Mouse (Mus musculus) heart, embryonic 16.5 days (tissue): ENCODE measurements around the gene Ccdc51. TPM values are rescaled to one million over a fixed set of nuclear protein-coding genes. Genes with fewer than 3 reads are reported as not detected.

Experiments
- ATAC-seq: fragments of 200-750 bp; cut with Nextera tagmentation; replicated peaks from 2 replicates; pipeline ENCODE4 v1.8.0; 2017; ENCODE audit warnings: moderate number of reproducible peaks; ENCODE audit not compliant: insufficient read depth, low FRiP score; ENCODE audit errors: extremely low read depth
- H3K27ac ChIP-seq: fragments of 300-500 bp; sonication (generic); 2 replicates; pipeline ENCODE4 v1.5.1; 2014; ENCODE audit warnings: mild to moderate bottlenecking, low read length, control low read depth, moderate library complexity
- H3K27me3 ChIP-seq: fragments of 300-500 bp; sonication (generic); 2 replicates; pipeline ENCODE4 v1.6.1; 2014; ENCODE audit warnings: low read length, mixed read lengths; ENCODE audit not compliant: control insufficient read depth, insufficient read depth
- H3K36me3 ChIP-seq: fragments of 300-500 bp; sonication (generic); 2 replicates; pipeline ENCODE4 v1.6.1; 2014; ENCODE audit not compliant: control insufficient read depth, insufficient read depth
- H3K4me1 ChIP-seq: fragments of 300-500 bp; sonication (generic); 2 replicates; pipeline ENCODE4 v1.6.1; 2014; ENCODE audit warnings: low read length, mixed read lengths; ENCODE audit not compliant: control insufficient read depth, insufficient read depth
- H3K4me2 ChIP-seq: fragments of 300-500 bp; sonication (generic); 2 replicates; pipeline ENCODE4 v1.6.1; 2014; ENCODE audit warnings: low read depth, mild to moderate bottlenecking, control low read depth, low read length
- H3K4me3 ChIP-seq: fragments of 300-500 bp; sonication (generic); 2 replicates; pipeline ENCODE4 v1.5.1; 2014; ENCODE audit warnings: mild to moderate bottlenecking, control low read depth, low read length
- H3K9ac ChIP-seq: fragments of 300-500 bp; sonication (generic); 2 replicates; pipeline ENCODE4 v1.6.1; 2014; ENCODE audit warnings: low read length, control low read depth
- H3K9me3 ChIP-seq: fragments of 300-500 bp; sonication (generic); replicated peaks from 2 replicates; pipeline ENCODE4 v1.6.1; 2016; ENCODE audit warnings: low read length; ENCODE audit not compliant: control insufficient read depth
- WGBS: fragments of 180-500 bp; shearing (Covaris S2); extraction: QIAGEN DNeasy Blood & Tissue Kit; methylation state at CpG from one replicate; pipeline ENCODE4 v1.1.7; 2014; 5-methylcytosine and 5-hydroxymethylcytosine counted together
- polyA plus RNA-seq: library from polyadenylated mRNA; unstranded; fragments of >200 nt; fragmentation: Nextera tagmentation; extraction: Ambion mirVana; gene quantifications from 2 replicates; pipeline ENCODE4 v1.2.1, GENCODE M21; 2015

Ccdc51 gene
- polyA plus RNA-seq, 1 experiment from 2014 or later: 15.9 TPM

- Histone ChIP-seq H3K9me3 (no peaks in the 10 kb centered on the region), H3K9ac (no peak overlapping the region), H3K4me1 (0 out of 2 replicates have a peak, but pooled peaks cover 3% of the 10 kb centered on the region), H3K4me3 (no peak overlapping the region), H3K36me3 (peaks cover 7% of the 10 kb centered on the region; the same call in 1 of the 2 replicates), H3K27me3 (no peaks in the 10 kb centered on the region), H3K4me2 (no peak overlapping the region), H3K27ac (no peak overlapping the region)
- ATAC-seq: no peak
- WGBS: 73% methylated on average over 7 of the region's 7 CpGs
Measured at GRCm38 (mm10) chr9:109049316-109049715, 33.0 kb upstream of the Ccdc51 start.

GRCm38 (mm10) chr9:109049996-109050673 is 32.2 kb upstream of the Ccdc51 start:
- Histone ChIP-seq H3K4me1 (peaks cover 7% of the 10 kb centered on the region; the same call in 1 of the 2 replicates), H3K27me3 (no peaks in the 10 kb centered on the region), H3K4me2 (no peak overlapping the region), H3K36me3 (peaks cover 7% of the 10 kb centered on the region; the same call in 1 of the 2 replicates), H3K27ac (no peak overlapping the region), H3K4me3 (no peak overlapping the region), H3K9ac (no peak overlapping the region), H3K9me3 (no peaks in the 10 kb centered on the region)
- 79% methylated on average over 9 of the region's 9 CpGs for WGBS
- ATAC-seq: no peak

GRCm38 (mm10) chr9:109050674-109050997 is 31.7 kb upstream of the Ccdc51 start:
- WGBS: 66% methylated on average over 3 of the region's 3 CpGs

GRCm38 (mm10) chr9:109051011-109051501 is 31.2 kb upstream of the Ccdc51 start:
- Histone ChIP-seq H3K27me3 (no peaks in the 10 kb centered on the region), H3K36me3 (peaks cover 10% of the 10 kb centered on the region; the same call in 1 of the 2 replicates), H3K4me1 (peaks cover 11% of the 10 kb centered on the region; the same call in 1 of the 2 replicates), H3K27ac (peak overlapping the region; percentile 47; the same call in 1 of the 2 replicates), H3K9me3 (no peaks in the 10 kb centered on the region), H3K4me3 (no peak overlapping the region; the same call in 1 of the 2 replicates), H3K4me2 (no peak overlapping the region; the same call in 1 of the 2 replicates), H3K9ac (no peak overlapping the region)
- WGBS: 80% methylated on average over 13 of the region's 13 CpGs
- no peak for ATAC-seq

More at GRCm38 (mm10) chr9:109050674-109050997, 31.7 kb upstream of the Ccdc51 start:
- Histone ChIP-seq H3K4me3 (no peak overlapping the region), H3K36me3 (peaks cover 7% of the 10 kb centered on the region; the same call in 1 of the 2 replicates), H3K9me3 (no peaks in the 10 kb centered on the region), H3K27me3 (no peaks in the 10 kb centered on the region), H3K9ac (no peak overlapping the region), H3K27ac (no peak overlapping the region), H3K4me2 (no peak overlapping the region), H3K4me1 (peaks cover 11% of the 10 kb centered on the region; the same call in 1 of the 2 replicates)
- no peak for ATAC-seq

- H3K4me1 ChIP-seq: peaks cover 11% of the 10 kb centered on the region; the same call in 1 of the 2 replicates
- no peak for ATAC-seq
- 86% methylated on average over 10 of the region's 10 CpGs for WGBS
- no peaks in the 10 kb centered on the region for H3K27me3 ChIP-seq
- H3K4me3 ChIP-seq: no peak overlapping the region; the same call in 1 of the 2 replicates
- H3K9ac ChIP-seq: no peak overlapping the region
- H3K27ac ChIP-seq: peak overlapping the region; percentile 47; the same call in 1 of the 2 replicates
- no peak overlapping the region; the same call in 1 of the 2 replicates for H3K4me2 ChIP-seq
- H3K9me3 ChIP-seq: no peaks in the 10 kb centered on the region
- H3K36me3 ChIP-seq: peaks cover 13% of the 10 kb centered on the region
Measured at GRCm38 (mm10) chr9:109051651-109052489, 30.4 kb upstream of the Ccdc51 start.

DNA sequence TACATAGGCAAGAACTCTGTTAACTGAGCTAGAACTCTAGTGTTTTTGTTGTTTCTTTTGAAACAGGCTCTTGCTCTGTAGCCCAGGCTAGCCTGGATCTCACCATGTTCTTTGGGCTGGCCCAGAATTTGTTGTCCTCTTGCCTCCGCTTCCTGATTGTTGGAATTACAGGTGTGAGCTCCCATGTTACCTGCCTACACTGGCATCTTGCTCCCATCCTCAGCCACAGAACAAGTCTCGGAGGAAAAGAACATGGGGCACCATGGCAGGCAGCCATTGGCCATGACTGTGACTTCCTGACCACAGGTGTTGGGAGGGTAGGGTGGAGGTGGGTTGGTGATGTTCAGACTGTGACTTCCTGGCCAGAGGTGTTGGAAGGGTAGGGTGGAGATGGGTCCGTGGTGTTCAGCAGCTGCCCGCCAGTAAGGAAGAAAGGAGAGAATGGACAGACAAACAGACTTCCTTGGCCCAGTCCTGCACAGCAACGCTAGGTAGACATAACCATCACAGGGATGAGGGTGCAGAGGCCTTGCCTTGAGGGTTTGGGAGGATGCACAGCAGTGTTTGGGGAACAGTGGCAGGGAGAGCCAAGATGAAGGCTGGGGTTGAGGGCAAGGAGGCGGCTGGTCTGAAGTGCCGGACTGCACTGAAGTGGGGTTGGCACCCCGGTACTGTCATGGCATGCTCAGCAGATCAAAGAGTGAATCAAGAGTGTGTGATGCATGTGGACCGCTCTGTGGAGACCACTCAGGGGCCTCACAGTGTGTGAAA is 29.6 kb upstream of the Ccdc51 start:
- Histone ChIP-seq H3K36me3 (peaks cover 20% of the 10 kb centered on the region), H3K27me3 (no peaks in the 10 kb centered on the region), H3K9ac (no peak overlapping the region), H3K4me1 (peaks cover 11% of the 10 kb centered on the region; the same call in 1 of the 2 replicates), H3K27ac (no peak overlapping the region; the same call in 1 of the 2 replicates), H3K9me3 (no peaks in the 10 kb centered on the region), H3K4me2 (no peak overlapping the region), H3K4me3 (no peak overlapping the region)
- no peak for ATAC-seq
- 86% methylated on average over 9 of the region's 9 CpGs for WGBS

GRCm38 (mm10) chr9:109053366-109053765 is 28.9 kb upstream of the Ccdc51 start:
- Histone ChIP-seq H3K27me3 (no peaks in the 10 kb centered on the region), H3K9ac (no peak overlapping the region), H3K36me3 (peaks cover 26% of the 10 kb centered on the region), H3K4me1 (peaks cover 12% of the 10 kb centered on the region; the same call in 1 of the 2 replicates), H3K4me2 (no peak overlapping the region), H3K4me3 (no peak overlapping the region), H3K27ac (no peak overlapping the region; the same call in 1 of the 2 replicates), H3K9me3 (no peaks in the 10 kb centered on the region)
- ATAC-seq: no peak
- WGBS: 85% methylated on average over 3 of the region's 3 CpGs

- H3K9ac ChIP-seq: no peak overlapping the region
- no peak overlapping the region for H3K4me3 ChIP-seq
- H3K27ac ChIP-seq: peak overlapping the region; percentile 76
- H3K27me3 ChIP-seq: no peaks in the 10 kb centered on the region
- no peak for ATAC-seq
- peaks cover 23% of the 10 kb centered on the region for H3K36me3 ChIP-seq
- no peak overlapping the region for H3K4me2 ChIP-seq
- 74% methylated on average over 6 of the region's 6 CpGs for WGBS
- no peaks in the 10 kb centered on the region for H3K9me3 ChIP-seq
- H3K4me1 ChIP-seq: peaks cover 16% of the 10 kb centered on the region; the same call in 1 of the 2 replicates
Measured at GRCm38 (mm10) chr9:109053851-109054250, 28.4 kb upstream of the Ccdc51 start.
